Mouse (Mus musculus) small intestine, adult 2 months (tissue): ENCODE results near the gene Robo1.

Source experiments
- CTCF ChIP-seq: fragments of 200-500 bp; IDR thresholded peaks from 2 replicates; pipeline ENCODE4 v1.5.1; 2012; ENCODE audit warnings: low read depth, mild to moderate bottlenecking, control low read depth, inconsistent platforms, low read length, moderate library complexity, mixed read lengths; ENCODE audit not compliant: insufficient replicate concordance, insufficient read length; ENCODE audit errors: extremely low read depth
- POLR2A ChIP-seq: fragments of 200-500 bp; IDR thresholded peaks from 2 replicates; pipeline ENCODE4 v1.6.1; 2012; ENCODE audit warnings: low read depth, mild to moderate bottlenecking, control low read depth, inconsistent platforms, low read length, moderate library complexity

DNA sequence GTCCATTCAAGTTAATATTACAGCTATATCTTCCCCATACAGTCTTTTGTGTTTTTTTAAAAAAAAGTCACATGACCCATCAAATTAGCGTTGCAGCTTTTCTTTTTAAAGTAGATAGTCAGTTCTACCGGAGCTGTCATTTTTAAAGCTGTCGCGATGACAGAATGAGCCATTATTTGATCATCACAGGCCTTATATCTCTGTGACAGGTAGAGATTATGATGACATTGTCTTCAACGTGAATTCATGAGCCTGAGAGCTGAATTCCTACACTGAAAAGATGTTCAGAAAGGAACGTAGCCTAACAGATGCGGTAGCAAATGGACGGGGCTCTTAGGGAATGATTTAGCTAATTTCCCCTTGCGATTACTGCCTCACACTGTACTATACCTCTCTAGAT is 581.3 kb downstream of the Robo1 start:
- TF ChIP-seq CTCF (no peak), POLR2A (no peak)
